Mouse (Mus musculus): ENCODE measurements around the gene Trp73. TPM values are rescaled to one million over a fixed set of nuclear protein-coding genes. Genes with fewer than 3 reads are reported as not detected.
A peak's percentile ranks its signal among the peaks of the same experiment; 100 is the strongest.

Trp73 gene
- total RNA-seq, 2 experiments from 2014 or later, result not detected

DNA sequence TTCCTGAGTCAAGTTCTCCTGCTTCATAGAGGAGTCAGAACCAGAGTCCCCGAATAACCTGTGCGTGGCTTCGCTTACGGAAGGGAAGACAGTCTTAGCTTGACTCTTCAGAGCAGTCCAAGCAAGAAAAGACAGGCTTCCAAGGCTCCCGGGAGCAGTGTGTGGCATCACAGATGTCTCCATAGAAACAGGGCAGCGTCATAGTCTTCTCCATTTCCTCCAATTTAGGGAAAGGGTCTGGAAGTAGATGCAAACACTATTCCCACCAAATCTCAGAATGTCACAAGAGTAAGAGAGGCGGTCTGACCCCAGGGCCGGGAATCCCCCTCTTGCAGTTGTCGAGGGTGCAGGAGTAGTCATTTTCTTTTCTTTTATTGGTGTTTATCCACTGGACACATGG, 97.4 kb downstream of the Trp73 start, which contains the start of gene Ccdc27:
Ccdc27 (minus strand) TSS at position 101 of the 400 bp plus-strand sequence.
- no peak for DNase-seq (ENCODE audit: low spot score)

- no peak for DNase-seq (ENCODE audit: low spot score)
Measured at GRCm38 (mm10) chr4:154037123-154037522, 102.9 kb downstream of the Trp73 start.

DNA sequence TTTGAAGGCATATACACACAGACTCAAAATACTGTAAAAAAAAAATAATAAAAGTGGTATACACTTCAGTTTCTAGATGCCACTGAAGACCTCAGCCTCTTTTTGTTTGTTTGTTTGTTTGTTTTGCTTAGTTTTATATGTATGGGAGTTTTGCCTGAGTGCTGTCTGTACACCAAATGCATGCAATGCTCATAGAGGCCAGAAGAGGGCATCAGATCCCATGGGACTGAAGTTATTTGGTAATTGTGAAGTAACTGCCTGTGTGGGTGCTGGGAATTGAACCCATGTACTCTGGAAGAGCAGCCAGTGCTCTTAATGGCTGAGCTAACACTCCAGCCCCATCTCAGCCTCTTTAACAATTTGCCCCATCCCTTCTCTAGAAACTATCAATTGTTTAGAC, 111.4 kb downstream of the Trp73 start:
- DNase-seq (ENCODE audit: low spot score), result no peak

- no peak for DNase-seq (ENCODE audit: low spot score)
Measured at GRCm38 (mm10) chr4:154028066-154028465, 111.9 kb downstream of the Trp73 start.

DNA sequence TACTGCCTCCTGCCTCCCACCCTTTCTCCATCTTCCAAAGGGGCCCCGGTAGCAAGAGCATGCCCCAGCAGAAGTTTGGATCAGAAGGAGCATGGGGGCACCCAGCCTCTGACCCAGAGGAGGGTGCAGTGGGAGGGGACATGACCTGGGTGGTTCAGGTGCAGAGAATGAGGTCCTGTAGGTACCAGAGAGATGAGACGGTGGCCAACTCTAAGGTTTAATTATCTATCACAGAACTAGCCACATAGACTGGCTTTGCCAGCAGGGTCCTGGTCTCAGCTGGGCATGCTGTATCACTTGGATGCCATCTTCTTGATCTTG, 113.6 kb downstream of the Trp73 start:
- no peak for DNase-seq (ENCODE audit: low spot score)

- peak; percentile 61 for DNase-seq (ENCODE audit: low spot score)
Measured at GRCm38 (mm10) chr4:154025641-154026440, 114.2 kb downstream of the Trp73 start, which contains the start of gene Smim1. Smim1 (minus strand) TSS chr4:154026230.

- no peak for DNase-seq (ENCODE audit: low spot score)
Measured at GRCm38 (mm10) chr4:154024729-154025521, 115.1 kb downstream of the Trp73 start.

DNA sequence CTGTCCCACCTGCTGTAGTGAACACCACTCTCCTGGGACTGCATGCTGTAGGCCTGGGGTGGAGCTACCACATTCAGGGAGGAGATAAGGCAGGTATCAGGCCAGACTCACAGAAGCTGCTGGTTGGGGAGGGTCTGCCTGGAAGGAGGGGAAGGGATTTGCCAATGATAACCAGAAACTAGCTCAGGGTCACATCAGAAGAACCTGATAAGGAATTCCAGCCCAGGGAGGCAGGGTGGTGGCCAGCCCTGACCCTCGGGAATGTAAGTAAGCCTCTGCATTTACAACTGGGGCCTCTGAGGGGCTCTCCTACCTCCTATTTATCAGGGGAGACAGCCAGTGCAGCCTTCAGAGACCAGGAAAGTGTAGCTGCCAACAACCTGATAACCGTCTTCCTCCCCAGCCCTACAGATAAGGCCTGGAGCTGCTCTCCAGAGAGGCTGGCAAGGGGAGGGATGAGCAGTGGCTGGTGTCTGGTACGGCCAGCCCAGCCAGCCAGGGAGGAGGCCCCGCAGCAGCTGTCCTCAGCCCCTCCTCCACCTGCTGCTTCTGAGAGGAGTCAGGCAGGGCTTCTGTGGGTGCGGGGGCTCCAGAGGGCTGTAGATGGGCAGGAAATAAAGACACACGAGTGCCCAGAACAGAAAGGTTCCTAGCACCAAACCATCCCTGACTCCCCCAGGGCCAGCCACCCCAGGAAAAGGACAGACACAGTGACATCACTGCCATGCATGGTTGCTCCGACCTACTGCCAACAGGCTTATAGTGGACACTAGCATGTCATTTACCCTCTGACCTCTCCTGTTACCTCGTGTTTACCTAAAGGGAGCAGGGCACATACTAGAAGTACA, 116.0 kb downstream of the Trp73 start:
- no peak for DNase-seq (ENCODE audit: low spot score)

DNA sequence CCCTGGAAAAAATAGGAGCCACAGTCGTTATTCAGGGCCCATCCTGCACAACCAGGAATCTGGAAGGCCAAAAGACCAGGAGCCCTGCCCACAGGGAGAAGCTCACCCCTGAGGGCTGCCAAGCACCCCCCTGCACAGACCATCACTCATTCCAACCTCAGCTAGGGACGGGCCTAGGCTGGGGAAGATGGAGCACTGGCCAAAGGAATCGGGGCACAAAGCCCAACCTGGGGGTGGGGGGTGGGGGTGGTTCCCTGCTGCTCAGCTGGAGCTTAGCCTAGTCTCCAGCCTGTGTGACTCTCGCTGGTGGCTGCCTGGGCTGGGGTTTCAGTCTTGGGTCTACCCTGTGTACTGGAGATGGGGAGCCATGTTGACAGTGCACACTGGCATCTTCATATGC, 117.2 kb downstream of the Trp73 start:
- DNase-seq (ENCODE audit: low spot score), result no peak

DNA sequence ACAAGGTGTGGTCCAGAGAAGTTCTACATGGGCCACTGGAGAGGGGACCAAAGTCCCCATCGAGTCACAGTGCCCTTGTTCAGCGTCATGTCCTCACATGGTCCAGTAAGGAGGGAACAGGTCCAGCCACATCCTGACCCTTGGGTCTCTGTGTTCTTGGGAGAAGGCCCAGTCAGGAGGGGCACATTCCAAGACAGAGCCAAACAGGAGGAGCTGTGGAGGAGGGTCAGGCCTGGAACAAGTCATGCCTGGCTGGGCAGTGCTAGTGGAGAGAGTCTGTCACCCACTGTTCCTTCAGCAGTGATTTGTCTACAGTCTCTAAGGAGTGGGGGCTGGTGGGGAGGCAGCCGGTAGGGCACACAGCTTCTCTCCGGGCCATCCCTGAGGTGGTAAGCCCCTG, 117.6 kb downstream of the Trp73 start:
- DNase-seq (ENCODE audit: low spot score), result peak; percentile 65

DNA sequence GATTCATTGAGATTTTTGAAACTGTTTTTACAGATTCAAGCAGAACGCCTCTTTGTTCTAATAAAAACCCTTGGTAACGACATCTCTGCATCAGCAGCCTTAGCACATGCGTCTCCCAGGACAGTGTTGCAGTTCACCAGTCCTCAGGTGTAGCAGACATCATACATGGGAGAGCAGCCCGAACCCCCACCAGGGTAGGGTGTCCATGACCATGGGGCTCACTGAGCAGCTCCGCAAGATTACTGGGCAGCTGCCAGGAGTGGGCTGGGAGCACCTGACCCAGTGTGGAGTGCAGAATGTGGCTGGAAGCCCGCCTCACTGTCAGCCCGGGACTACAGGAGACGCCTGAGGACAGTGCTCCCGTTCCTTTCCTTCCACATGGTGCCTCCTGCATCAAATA, 118.6 kb downstream of the Trp73 start:
- no peak for DNase-seq (ENCODE audit: low spot score)

DNA sequence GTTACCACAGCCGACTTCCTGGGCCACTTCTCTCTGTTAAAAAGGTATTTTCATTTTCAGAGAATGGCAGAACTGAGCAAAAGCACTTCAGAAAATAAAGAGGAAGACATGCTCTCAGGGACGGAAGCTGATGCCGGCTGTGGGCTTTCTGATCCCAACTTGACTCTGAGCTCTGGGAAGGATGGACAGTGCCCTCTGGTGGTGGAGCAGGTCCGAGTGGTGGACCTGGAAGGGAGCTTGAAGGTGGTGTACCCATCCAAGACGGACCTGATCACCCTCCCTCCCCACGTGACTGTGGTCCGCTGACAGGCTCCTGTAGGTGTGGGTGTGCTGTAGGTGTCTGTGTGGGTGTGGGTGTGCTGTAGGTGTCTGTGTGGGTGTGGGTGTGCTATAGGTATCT, 120.4 kb downstream of the Trp73 start:
- peak; percentile 39 for DNase-seq (ENCODE audit: low spot score)

GRCm38 (mm10) chr4:154015476-154015875, 124.5 kb downstream of the Trp73 start:
- peak; percentile 47 for DNase-seq (ENCODE audit: low spot score)

DNA sequence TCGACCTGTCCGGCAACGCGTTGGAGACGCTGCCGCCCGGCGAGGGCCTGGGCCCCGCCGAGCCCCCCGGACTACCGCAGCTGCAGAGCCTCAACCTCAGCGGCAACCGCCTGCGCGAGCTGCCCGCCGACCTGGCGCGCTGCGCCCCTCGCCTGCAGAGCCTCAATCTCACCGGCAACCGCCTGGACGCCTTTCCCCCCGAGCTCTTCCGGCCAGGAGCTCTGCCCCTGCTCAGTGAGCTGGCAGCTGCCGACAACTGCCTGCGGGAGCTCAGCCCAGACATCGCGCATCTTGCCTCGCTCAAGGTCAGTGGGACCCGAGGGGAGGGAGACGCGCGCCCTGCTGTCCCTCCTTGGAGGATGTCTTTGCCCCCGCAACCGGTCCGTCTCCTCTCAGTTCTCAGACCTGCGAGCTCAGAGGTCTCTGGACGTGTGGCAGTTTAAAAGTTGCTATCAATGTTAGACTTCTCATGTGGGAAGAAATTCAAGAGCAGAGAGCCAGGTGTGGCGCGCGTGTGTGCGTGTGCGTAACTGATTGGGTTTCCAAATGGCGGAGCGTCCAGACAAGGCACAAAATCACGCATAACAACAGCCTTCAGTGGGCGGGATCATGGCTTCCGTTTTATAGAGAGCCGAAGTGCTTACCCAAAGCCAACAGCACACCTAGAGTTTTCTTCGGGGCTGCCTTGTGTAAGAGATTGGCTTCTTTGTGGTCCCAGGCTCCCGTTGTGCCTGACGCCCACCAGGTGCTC, 127.7 kb downstream of the Trp73 start:
- no peak for DNase-seq (ENCODE audit: low spot score)

GRCm38 (mm10) chr4:154011646-154012089, 128.3 kb downstream of the Trp73 start, which contains the start of gene Lrrc47:
Lrrc47 (plus strand) TSS chr4:154011731.
- peak; percentile 85 for DNase-seq (ENCODE audit: low spot score)

DNA sequence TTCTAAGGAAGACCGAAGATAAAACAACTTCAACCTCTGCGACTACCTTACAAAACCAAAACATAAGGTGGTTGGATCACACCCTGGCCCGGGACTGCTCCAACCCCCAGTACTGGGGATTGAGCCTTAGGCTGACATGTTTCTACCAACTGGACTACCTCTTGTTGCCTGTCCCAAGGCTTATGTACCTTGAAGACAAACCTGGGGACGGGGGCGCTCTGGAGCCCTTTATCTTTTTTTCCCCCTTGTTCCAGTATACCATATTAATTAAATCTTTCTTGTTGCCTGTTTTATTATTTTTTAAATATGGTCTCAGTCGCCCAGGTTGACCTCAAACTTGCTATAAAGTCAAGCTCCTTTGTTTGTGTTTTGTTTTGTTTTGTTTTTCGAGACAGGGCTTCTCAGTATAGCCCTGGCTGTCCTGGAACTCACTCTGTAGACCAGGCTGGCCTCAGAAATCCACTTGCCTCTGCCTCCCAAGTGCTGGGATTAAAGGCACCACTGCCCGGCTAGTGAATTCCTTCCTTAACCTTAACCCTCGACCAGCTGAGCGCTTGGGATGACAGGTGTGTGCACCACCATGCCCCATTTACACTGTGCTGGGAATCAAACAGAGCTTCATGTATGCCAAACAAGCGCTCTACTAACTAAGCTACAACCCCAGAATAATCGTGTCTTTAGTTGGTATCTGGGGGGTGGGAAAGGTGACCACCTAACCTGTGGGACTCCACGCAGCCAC, 128.9 kb downstream of the Trp73 start:
- no peak for DNase-seq (ENCODE audit: low spot score)

GRCm38 (mm10) chr4:154007759-154008158, 132.2 kb downstream of the Trp73 start:
- DNase-seq (ENCODE audit: low spot score), result no peak

- no peak for DNase-seq (ENCODE audit: low spot score)
Measured at GRCm38 (mm10) chr4:154006264-154006663, 133.7 kb downstream of the Trp73 start.
